Mouse (Mus musculus) liver, embryonic 14.5 days (tissue): ENCODE measurements at regions not wholly inside any gene's neighbourhood (a gene's known extent, or its start where the extent isn't known, plus 50 kb on each side); places are given as distances from the start of the nearest gene placed in this dataset.

Experiments
- CTCF ChIP-seq: IDR thresholded peaks from 2 replicates; pipeline ENCODE4 v1.5.1; 2016; ENCODE audit warnings: antibody characterized with exemption, low read depth, control low read depth
- EP300 ChIP-seq: IDR thresholded peaks from 2 replicates; pipeline ENCODE4 v1.6.1; 2016; ENCODE audit warnings: antibody characterized with exemption, low read depth

GRCm38 (mm10) chr1:127105861-127106260 is 99.0 kb upstream of the Mgat5 start:
- TF ChIP-seq CTCF (no peak), EP300 (no peak)
